Mouse (Mus musculus): ENCODE data around the gene Rmnd1. TPM values are rescaled to one million over a fixed set of nuclear protein-coding genes. Genes with fewer than 3 reads are reported as not detected.

Gene Rmnd1
- polyA plus RNA-seq (2014; fragmentation: Illumina TruSeq; extraction: RNeasy Lipid Tissue Mini Kit (QIAGEN cat#74804); ENCODE audit: low read depth, low replicate concordance) = 75.6 TPM

DNA sequence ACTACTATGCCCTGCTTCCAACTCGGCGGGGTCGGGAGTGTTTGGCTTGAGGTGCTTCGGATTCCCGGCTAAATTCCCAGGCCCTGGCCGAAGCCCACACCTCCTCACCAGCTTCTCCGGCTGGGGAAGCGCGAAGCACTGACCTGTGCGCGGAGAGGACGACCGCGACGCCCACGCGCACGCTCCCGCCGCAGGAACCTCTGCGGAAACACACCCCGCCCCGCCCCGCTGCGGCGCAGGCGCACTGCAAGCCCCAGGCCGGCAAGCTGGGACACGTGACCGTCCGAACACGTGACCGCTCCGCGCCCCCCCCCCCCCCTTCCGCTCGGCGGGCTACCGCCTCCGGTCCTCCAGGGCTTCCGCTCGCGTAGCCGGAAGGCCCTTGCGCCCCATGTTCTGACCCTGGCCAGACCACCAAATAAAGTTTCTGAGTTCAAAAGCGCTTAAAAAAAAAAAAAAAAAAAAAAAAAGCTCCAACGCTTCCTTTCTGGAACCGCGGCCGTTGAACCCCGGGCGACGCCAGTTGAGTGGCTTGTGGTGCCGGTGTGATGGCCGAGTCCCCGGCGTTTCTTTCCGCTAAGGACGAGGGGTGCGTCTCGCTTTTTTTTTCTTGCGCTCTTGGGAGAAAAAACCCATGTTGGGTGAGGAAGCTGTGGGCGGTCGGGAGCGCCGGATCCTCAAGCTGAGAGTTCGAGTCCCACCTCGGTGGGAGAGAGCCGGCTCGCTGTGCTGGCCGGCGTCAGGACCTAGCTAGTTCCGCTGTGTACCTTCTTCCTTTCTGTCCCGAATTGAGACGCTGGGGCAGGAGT lies at the start of gene Rmnd1, which contains the start of gene Armt1:
Rmnd1 (minus strand) TSS at position 266 of the 809 bp plus-strand sequence.
Armt1 (plus strand) TSS at position 345 of the 809 bp plus-strand sequence.

DNA sequence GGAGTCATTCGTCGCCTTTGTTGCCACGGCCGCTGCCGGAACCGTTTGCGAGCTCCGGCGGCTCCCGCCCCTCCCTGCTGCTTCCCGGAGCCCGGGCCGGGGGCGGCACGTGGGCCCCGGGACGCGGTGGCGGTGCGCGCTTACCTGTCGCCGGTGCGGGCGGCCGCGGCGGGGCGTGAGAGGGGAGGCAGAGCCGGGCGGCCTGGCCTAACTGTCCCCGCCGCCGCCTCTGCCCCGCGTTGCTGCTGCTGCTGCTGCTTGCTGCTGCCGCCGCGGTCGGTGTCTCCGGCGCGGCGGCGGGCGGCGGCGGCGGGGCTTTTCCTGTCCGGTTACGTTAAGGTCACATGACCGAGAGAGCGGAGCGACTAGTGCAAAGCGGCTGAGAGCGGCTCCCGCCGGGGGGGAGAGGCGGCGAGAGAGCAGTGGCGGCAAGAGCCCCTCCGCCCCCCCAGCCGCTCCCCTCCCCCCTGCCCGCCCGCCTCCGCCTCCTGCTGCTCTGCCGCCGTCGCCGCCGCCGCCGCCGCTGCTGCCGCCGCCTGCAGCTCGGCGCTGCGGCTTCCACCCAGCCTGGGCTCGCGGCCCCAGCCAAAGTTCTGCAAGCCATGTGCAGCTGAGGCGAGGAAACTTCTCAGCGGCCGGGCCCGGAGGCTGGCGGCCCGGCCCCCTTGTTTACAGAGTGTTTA lies 44.3 kb downstream of the Rmnd1 start, which contains the start of gene Zbtb2:
Zbtb2 (minus strand) TSS at position 408 of the 683 bp plus-strand sequence.

Other genes with a start within 250 kb of the Rmnd1 start
- 10.3 TPM for gene Akap12, start 166.0 kb downstream of the Rmnd1 start, polyA plus RNA-seq (2014; fragmentation: Illumina TruSeq; extraction: RNeasy Lipid Tissue Mini Kit (QIAGEN cat#74804); ENCODE audit: low read depth, low replicate concordance)
- 20.2 TPM for gene Zbtb2, start 44.3 kb downstream of the Rmnd1 start, polyA plus RNA-seq (2014; fragmentation: Illumina TruSeq; extraction: RNeasy Lipid Tissue Mini Kit (QIAGEN cat#74804); ENCODE audit: low read depth, low replicate concordance)
- 47.6 TPM for gene Armt1, start 79 bp upstream of the Rmnd1 start, polyA plus RNA-seq (2014; fragmentation: Illumina TruSeq; extraction: RNeasy Lipid Tissue Mini Kit (QIAGEN cat#74804); ENCODE audit: low read depth, low replicate concordance)
- 0.17 TPM for gene Ccdc170, start 50.1 kb upstream of the Rmnd1 start, polyA plus RNA-seq (2014; fragmentation: Illumina TruSeq; extraction: RNeasy Lipid Tissue Mini Kit (QIAGEN cat#74804); ENCODE audit: low read depth, low replicate concordance)
- gene Esr1, start 179.2 kb upstream of the Rmnd1 start, polyA plus RNA-seq (2014; fragmentation: Illumina TruSeq; extraction: RNeasy Lipid Tissue Mini Kit (QIAGEN cat#74804); ENCODE audit: low read depth, low replicate concordance) = 16.6 TPM

Data from adrenal gland, adult 10 weeks (tissue).